Mouse (Mus musculus): ENCODE results near the gene Spns2.

Spns2 gene

DNA sequence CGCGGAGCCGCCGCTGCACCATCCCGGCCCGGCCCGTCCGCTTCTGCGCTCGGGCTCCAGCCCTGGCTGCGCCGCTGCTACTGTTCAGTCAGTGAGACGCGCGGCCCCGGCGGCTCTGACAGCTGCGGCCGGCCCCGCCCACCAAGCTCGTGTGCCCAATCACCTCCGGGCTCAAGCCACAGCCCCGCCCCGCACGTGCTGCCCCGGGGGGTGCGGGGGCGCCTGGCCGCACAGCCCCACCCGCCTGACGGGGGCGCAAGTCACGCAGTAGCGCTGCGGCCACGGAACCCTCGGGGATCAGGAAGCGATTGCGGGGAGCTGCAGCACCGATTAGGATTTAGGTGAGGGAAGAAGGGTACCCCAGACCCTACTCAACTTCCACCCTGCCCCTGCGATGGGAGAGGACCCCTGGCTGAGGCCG, at the start of gene Spns2:
Gene Spns2 (minus strand): TSS at position 24 of the 421 bp plus-strand sequence.
- 1% methylated on average over 36 of the region's 42 CpGs for WGBS

DNA sequence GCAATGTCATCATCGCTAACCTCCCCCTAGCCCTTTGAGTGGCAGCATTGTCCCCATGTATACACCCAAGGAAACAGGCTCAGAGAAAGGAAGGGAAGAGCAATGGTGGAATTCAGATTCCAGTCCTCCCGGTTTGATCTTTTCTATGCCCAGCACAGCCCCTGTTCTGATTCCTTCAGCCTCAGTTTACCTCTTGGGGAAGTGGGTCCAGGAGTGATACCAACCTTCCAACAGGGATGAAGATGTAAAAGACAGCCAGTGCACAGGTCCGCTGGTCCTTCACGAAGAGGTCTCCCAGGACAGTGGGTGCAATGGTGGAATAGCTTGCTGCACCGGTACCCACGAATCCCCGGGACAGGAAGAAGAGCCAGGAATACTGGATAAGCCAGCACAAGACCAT, 49.1 kb upstream of the Spns2 start:
- 93% methylated on average over 7 of the region's 7 CpGs for WGBS

GRCm38 (mm10) chr11:72538037-72538755, 48.5 kb upstream of the Spns2 start:
- WGBS: 71% methylated on average over 8 of the region's 8 CpGs

DNA sequence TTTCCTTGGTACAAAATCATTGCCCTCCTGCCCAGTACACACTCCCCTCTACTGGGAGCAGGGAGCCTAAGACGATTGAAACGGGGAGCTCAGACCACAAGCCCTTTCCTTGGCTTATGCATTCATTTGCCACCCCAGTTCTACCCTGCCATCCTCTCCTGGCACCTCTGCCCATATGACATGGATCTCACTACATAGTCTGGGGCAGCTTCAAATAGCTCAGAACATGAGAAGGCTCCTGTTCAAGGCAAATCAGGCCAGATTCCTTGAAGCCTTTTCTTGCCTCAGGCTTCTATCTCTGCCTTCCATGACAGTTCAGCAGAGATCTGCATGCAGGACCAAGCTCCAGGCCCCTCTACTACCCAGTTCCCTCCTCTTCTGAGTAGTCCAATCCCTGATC, 47.8 kb upstream of the Spns2 start:
- WGBS: 90% methylated on average over 2 of the region's 2 CpGs

GRCm38 (mm10) chr11:72535519-72535918, 45.8 kb upstream of the Spns2 start:
- whole genome bisulfite sequencing: 84% methylated on average over 3 of the region's 3 CpGs

DNA sequence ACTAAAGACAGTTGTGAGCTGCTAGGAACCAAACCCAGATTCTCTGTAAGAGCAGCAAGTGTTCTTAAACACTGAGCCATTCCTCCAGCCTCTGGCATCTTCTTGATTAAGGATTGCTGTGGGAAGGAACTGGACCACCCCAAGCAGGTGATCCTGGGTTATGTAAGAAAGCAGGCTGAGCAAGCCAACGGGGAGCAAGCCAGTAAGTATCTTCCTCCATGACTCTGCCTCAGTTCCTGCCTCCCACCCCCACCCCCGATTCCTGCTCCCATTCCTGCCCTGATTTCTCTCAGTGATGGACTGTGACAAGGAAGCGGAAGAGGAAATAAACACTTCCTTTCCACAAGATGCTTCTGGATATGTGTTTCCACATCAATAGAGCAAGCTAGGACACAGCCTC, 43.2 kb upstream of the Spns2 start:
- WGBS: 80% methylated on average over 3 of the region's 3 CpGs

GRCm38 (mm10) chr11:72531632-72532031, 41.9 kb upstream of the Spns2 start:
- WGBS: 53% methylated on average over 1 of the region's 1 CpGs

- 83% methylated on average over 5 of the region's 5 CpGs for WGBS
These were observed 41.4 kb upstream of the Spns2 start for GRCm38 (mm10) chr11:72531144-72531543.

DNA sequence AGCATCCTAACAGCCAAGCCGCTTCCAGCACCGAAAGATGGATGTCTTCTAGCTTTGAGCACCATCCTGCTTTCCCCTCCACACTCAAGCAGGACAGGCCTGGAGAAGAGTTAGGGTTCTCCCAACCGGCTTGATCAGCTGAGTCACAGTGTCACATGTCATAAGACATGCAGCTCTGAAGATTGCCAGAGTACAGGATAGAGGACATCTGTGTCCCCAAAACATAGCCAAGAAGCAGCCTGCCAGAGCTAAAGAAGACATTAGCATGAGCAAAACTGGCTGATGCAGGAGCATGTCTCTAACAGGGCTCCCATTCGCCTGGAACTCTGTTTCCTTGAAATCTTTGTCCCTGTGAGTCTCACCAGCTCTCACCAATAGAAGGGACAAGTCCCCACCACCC, 36.5 kb upstream of the Spns2 start:
- 79% methylated on average over 4 of the region's 4 CpGs for WGBS

DNA sequence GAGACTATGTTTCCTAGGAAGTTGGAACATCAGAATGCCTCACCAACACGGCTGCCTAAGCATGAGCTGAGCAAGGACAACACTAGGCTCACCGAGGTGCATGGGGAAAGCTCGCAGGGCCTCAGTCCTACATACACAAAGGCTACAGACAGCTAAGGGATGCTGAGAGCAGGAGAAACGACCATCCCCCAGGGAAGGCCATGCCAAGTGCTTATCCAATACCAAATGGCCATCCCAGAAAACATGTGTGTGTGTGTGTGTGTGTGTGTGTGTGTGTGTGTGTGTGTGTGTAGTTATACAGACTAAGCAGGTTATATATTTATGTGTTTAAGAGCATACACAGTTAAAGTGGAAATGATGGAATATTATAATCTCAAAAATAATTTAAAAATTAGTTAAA, 34.0 kb upstream of the Spns2 start:
- 73% methylated on average over 4 of the region's 4 CpGs for WGBS

DNA sequence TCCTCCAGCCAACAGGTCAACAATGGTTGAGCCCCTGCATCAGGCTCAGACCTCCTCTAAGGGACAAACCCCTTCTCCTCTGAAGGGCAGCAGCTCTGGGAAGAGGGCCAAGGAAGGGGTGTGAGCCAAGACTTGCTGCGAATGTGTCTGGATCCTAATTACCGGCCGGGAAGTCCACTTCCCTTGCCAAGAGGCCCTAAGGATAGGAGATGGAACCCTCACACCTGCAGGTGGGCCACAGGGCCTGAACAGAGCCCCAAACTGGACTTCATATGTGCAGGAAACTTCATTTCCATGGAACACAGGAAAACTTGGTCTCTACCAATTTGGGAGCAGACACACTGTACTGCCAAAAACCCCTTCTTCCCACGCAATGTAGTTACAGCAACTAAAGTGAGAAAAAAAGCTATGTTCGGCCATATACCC, 32.9 kb upstream of the Spns2 start:
- WGBS: 20% methylated on average over 5 of the region's 5 CpGs

- WGBS: 52% methylated on average over 5 of the region's 5 CpGs
These were observed 32.2 kb upstream of the Spns2 start for GRCm38 (mm10) chr11:72521598-72522541.

GRCm38 (mm10) chr11:72519895-72520294, 30.2 kb upstream of the Spns2 start:
- WGBS: 72% methylated on average over 3 of the region's 3 CpGs

DNA sequence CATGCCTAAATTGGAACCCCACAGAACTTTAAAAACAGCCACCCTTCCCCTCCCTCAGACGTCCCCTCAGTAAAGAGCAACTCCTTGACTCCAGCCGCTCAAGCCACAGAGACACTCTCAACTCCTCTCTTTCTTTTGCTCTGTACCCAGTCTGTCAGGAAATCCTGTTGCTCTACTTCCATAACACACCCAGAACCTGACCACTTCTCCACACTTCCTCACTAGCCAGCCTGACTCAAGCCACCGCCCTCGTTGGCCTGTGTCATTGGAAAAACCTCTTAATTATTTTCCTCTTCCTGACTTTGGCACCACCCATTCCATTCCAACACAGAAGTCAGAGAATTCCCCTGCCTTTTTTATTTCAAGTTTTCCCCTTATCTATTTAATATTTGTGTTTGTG, 29.5 kb upstream of the Spns2 start:
- 64% methylated on average over 4 of the region's 4 CpGs for WGBS

GRCm38 (mm10) chr11:72518449-72518848, 28.7 kb upstream of the Spns2 start:
- WGBS: 39% methylated on average over 2 of the region's 2 CpGs

DNA sequence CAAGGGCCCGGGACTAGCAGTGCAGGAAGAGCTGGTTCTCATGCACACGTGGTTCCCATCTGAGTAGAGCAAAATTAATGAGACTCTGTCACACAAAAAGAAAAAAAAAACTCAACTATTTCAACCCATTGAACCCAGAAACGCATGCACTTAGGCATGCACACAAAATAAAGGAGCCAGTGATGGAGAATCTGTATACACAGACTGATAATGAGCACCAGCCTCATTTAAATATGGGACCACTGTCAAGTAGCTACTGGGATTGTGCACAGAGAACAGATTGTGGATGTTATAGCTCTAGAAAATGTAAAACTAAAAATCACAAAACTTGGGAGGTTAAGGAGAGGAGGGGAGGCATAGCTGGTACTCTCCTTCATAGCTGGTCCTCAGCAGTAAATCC, 25.3 kb upstream of the Spns2 start:
- WGBS: 36% methylated on average over 3 of the region's 3 CpGs

GRCm38 (mm10) chr11:72508651-72509050, 18.9 kb upstream of the Spns2 start:
- WGBS: 91% methylated on average over 5 of the region's 5 CpGs

DNA sequence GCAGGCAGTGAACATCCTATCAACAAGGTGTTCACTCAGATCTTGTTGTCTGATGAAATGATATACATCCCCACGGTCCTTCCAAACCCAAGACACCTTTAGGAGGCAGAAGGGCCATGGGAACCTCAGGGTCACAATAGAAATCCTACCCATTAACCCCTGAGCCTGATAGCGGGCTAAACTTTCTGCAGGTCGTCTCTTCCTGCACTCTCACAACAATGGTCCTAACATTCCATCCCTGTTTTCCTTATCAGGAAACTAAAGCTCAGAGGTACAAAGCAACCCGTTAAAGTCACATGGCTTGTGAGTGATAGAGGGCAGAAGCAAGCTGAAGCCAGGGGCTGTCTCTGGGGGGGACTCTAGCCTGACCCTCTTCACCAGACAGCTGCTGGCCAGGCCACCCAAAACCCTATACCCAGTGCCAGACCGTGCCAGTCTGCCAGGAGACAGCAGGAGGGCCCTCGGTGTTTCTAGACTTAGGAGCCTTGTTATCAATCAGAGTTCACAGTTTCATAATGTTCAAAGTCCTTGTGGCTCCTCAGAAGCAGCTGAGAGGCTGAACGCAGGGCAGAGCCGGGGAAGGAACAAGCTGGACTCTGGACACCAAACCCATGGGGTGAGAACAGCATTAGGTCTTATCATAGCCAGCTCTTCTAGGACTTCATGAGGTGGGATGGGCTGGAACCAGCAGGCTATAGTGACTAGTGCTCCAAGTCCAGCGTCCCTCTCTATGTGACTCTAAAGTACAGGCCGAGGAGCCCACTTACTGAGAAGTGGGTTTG, 14.5 kb upstream of the Spns2 start:
- WGBS: 81% methylated on average over 10 of the region's 10 CpGs

DNA sequence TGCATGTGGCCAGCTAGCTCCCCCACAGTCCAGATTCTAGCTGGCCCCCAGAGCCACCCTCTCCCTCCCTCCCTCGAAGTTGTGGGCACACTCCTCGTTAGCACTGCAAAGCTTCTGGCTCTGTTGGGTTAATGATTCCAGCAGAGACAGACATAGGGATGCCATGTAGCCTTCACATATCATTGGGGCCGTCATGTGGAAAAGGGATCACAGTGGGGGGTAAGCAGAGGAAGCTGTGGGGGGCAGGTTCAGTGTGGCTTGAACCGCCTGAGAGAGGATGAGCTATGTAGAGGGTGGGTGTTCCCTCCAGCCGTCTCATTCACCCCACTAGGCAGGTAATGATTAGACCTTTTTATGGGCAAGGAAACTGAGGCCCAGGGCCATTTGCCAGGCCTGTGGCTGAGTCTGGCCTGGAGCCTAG, 13.8 kb upstream of the Spns2 start:
- WGBS: 72% methylated on average over 5 of the region's 5 CpGs

GRCm38 (mm10) chr11:72502236-72502635, 12.5 kb upstream of the Spns2 start:
- 27% methylated on average over 8 of the region's 8 CpGs for WGBS

DNA sequence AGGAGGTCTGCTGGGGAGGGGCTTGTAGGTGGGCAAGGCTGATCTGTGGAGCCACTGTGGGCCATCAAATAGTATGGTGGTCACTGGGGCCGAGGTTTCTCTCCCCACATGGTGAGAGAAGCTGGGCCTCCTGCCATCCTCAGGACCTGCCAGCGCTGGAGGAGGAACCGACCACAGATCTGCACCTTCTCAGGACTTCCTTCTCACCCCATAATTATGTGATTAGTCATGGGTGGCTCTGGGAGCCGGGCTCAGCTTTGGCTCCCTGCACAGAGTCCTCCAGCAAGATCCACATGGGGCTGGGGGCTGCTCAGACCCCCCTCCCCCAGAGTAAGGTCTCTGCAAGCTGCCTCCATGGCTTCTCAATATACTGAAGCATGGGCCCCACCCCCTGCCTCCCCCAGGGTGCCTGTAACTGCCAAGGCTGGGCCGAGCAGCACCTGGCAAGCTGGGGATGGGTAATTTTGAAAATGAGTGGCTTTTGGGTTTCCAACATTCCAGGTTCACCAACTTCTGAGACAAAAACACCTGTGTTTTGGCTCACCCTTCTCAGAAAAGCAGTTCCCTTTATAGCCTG, 11.8 kb upstream of the Spns2 start:
- WGBS: 35% methylated on average over 5 of the region's 5 CpGs

- WGBS: 90% methylated on average over 4 of the region's 4 CpGs
These were observed 10.4 kb upstream of the Spns2 start for GRCm38 (mm10) chr11:72500139-72500538.

Data from cerebral cortex, adult 2 months (tissue).